Mouse (Mus musculus): ENCODE results near the gene Slc25a22.
"Not testable (repeated sequence)": the region's sequence is repeated elsewhere in the genome, so short reads cannot be mapped to it uniquely, and the experiment has no call there.

Slc25a22 gene

DNA sequence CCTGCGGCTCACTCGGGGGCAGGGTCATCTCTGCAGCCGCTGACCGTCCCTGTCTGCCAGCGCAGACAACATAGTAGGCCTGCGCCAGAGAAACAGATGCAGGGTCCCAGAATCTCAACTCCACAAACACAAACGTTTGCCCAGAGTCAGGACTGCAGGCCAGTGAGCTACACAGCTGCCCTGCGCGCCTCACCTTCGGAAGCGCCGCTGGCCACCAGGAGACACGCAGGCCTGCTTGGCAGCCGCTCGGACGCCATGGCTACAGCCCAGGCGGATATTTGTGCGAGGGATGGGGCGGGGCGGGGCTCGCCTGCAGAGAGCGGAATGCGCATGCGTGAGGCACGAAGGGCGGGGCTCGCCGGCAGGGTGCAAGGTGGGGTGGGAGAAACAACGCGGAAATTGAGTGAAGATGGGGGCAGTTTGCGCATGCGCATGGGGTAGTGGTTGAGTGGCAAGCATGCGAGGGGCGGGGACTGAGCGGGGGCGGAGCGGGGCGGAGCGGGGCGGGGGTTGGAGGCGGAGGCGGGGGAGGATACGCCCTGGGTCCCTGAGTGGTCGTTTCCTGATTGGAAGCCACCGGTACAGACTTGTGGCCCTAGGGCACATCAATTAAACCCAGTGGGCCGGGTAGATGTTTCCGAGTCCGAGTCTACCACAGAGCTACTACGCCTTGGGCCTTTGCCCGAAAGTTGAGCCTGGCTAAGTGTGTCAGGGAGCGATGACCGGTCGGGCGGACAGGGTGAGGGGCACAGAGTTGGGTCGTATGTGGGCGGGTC lies 23.7 kb downstream of the Slc25a22 start, which contains the start of gene Gatd1:
Gene Gatd1 (minus strand): TSS at position 328 of the 776 bp plus-strand sequence.
- DNase-seq (ENCODE audit: low read depth, low spot score), result peak; percentile 99

DNA sequence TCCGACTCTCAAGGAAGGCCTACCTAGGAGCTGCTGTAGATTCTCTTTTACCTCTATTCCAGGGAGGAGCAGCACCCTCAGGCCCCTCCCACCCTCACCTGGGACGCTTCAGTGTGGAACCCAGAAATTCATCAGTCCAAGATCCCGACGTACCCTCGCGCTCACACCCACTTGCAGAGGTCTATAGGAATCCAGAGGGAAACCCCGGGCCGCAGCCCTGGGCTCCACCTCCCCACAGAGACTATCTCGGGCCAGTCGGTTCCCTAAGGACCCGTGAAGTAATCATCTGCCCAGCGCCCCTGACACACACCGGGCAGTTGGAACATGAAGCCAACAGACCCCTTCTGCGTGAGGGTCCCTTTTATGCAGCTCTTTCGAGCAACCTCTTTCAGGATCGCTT lies 24.4 kb downstream of the Slc25a22 start:
- DNase-seq (ENCODE audit: low read depth, low spot score), result no peak

DNA sequence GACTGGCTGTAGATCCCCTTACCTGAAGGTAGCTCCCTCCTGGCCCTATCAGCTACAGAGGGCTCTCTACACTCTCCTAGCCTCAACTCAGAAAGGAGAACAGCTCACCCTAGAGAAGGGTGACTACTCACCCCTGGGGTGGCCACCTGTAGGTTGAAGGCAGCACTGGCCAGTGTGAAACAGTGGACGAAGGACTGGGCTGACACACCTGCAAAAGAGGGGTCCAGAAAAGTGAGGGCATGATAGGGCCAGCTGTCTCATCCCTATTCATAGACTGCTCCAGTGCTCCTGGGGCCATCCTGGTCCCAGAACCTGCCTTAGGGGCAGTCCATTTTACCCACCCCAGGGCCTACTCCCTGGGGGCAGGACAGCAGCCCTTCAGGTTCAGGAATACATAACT lies 26.0 kb downstream of the Slc25a22 start:
- no peak for DNase-seq (ENCODE audit: low read depth, low spot score)

DNA sequence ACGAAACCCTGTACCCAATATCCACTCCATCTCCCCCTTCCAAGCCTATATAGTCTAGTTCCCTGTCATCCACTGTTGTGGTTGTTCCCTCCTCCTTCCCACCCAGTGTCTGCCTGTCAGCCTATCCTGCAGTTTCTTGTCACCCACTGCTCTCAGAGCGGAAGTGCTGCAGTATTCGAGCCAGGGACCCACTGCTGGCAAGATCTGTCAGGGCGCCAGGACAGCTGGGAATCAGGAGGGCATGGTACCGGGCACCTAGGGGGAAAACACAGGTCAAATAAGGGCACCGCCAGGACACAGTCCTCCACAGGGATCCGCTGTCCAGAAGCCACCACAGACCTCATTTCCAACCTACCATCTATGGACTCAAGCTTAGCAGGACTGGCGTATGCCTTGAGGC lies 27.1 kb downstream of the Slc25a22 start:
- DNase-seq (ENCODE audit: low read depth, low spot score), result no peak

DNA sequence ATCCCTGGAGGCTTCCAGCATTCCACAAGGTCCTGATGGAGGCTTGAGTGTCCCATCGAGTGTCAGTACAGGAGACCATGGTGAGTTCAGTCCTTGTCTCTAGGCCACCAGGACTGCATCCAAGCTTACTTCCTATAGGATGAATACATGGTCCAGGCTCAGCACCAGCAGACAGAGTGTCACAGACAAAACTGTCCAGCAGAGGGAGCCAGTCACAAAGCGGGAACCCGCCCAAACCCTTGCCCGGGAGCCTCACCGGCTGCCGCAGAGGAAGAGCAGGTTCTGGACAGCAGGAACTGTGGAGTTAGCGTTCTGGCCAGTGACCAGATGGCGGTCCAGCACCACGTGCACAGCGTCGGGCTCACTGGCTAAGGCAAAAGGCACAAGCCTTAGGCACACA lies 28.9 kb downstream of the Slc25a22 start:
- DNase-seq (ENCODE audit: low read depth, low spot score), result peak; percentile 72

DNA sequence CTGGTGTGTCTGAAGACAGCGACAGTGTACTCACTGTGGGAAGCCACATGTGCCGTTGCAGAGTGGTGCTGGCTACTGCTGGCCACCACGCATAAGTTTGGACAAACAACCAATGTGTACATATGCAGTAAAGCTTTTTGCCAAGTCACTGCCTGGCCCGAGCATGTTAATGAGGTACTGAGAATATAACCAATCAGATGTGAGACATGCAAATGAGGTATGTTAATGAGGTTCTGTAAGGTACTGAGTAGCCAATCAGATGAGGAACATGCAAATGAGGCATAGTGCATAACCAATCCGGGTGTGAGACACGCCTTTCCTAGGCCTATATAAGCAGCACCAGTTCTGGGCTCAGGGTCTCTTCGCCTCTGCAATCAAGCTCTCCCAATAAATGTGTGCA lies 30.0 kb downstream of the Slc25a22 start:
- DNase-seq (ENCODE audit: low read depth, low spot score), result not testable (repeated sequence)

DNA sequence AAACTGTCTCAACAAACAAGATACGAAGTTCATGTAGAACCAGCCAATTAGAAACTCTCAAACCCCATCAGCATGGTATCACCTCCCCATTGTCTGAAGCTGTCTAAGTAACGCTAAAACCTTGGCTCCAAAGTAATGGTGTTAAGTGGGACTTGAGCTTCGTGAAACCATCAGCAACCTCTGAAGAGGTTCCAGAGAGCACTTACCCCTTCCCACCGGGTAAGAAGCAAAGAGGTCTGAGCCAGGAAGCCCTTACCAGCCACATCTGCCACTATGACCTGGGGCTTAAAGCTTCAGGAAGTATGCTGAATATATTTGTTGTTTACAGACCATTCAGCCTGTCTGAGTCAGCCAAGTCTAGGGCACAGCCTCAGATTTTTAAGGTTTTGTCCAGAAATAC lies 32.2 kb downstream of the Slc25a22 start:
- no peak for DNase-seq (ENCODE audit: low read depth, low spot score)

DNA sequence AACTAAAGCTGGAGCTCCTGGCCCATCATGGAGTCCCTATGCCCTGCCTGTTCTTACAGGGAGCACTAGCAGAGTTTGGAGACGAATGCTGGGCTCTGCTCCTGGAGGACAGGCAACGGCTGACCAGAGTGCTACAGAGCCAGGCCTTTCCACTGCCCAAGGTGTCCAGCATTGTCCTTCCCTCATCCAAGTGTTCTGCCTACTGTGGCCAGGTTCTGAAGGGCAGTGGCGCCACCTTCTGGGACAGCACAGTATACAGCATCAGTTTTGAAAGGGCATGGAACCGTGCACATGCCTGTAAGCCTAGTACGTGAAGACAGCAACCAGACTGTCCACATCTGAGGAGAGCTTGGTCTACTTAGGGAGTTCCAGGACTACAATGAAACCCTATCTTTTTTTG lies 34.4 kb downstream of the Slc25a22 start:
- DNase-seq (ENCODE audit: low read depth, low spot score), result no peak

DNA sequence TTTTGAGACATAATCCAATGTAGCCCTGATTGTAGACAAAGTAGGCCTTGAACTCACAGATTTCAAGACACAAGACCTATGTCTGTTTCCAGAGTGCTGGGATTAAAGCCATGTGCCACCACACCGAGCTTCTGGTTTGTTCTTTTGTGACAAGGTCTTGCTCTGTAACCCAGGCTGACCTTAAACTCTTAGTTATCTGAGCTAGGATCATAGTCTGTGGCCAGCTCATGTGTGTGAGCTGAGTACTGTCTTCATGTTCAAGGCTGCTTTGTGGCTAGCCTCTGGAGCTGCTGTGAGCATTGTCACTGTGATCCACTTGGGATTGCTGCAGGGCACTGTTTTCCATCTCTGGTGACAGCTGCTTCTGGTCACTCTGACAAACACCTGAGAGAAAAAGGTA lies 42.3 kb downstream of the Slc25a22 start:
- no peak for DNase-seq (ENCODE audit: low read depth, low spot score)

DNA sequence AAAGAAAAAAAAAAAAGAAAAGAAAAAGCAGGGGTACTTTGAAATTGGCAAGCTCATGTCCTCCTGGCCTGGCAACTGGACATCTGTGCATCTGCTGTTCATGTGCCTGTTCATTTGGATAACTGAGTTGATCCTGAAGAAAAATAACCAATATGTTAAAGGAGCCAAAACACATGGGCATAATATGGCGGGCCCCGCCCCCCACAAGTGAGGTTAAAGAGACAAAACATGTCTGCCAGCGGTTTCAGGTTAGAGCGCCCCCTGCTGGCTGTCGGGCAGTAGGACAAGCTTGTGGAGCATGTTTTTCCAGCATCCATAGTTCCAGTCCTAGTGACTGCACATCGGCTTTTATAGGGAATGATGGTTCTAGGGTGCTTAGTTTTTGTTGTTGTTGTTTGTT lies 42.9 kb downstream of the Slc25a22 start:
- peak; percentile 81 for DNase-seq (ENCODE audit: low read depth, low spot score)

DNA sequence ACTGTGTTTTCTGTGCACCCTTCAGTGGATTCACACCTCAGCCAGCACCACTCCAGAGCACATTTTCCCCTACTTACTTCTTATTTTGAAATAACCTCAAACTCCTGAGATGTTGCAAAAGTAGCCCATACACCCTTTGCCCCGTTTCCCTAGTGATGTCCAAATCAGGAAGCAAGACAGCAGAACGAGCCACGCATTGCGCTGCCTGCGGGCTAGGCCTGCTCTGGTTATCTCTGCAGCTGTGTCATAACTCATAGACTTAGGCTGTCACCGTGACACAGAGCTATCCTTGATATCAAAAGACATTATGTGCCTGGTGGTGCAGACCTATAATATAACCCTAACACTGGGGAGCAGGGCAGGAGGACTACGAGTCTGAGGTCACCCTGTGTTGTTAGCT lies 43.5 kb downstream of the Slc25a22 start:
- peak; percentile 67 for DNase-seq (ENCODE audit: low read depth, low spot score)

DNA sequence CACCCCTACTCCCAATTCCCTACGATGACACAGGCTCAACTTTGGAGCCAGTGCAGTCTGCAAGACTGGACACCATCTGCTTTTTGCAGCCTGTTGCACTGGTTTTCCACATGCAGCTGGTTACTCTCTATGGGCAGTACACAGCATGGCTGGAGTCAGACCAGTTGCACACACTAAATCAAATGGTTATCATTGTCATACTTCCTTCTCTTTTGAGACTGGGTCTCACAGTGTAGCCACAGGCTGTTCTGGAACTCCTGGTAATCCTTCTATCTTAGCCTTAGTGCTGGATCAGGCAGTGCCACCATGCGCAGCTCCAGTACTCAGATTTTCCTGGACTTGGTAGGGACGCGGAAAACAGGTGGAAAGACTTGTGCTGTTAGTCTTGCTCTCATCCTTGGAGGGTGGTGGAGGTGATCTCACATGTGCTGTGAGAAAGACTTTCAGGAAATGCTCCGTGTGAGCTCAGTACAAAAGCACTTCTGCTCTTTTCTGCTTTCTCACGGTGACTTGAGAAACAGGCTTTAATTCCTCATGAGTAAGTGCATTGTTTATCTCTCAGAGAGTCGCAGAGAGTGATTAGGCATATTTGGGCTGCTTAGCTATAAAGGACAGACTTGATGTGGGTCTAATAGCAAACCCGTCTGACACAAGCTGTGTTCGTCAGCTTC lies 45.0 kb downstream of the Slc25a22 start:
- DNase-seq (ENCODE audit: low read depth, low spot score), result peak; percentile 88

DNA sequence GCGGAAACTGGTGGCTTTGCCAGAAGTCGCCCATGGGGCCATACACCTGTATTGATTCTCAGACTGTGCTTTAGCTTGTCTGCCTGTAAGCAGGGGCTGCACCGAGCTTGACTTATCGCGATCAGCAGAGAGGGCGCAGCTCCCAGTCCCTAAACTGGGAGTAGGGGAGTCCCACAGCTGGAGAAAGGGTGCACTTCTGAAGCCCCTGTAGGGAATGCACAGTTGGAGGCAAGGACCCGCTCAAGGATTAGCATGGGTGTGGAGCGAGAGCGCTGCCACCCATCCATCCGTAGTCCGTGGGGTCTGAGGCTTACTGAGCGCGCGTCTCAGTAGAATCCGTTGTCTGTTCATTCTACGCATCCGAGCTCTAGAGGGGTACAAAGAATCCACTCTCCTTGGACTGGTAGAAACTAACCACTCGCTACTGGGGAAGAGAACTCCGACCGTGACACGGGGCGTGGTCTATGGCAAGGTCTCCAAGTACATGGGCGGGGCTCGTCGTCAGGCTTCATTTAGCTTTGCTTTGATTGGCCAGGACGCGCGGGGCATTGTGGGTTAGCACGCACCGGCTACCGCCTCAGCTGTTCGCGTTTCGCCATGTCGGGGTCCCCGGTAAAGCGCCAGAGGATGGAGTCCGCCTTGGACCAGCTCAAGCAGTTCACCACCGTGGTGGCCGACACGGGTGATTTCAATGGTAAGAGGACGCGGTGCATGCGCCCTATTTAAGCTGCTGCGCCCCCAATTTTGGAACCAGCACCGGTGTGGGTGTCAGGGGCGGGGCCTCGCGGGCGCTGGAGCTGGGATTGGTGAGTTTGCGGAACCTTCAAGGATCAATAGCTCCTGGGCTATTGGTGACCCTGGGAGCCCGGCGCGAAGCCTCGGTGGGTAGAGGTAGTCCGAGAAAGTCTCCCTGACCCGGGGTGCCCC lies 45.8 kb downstream of the Slc25a22 start, which contains the start of gene Taldo1:
Gene Taldo1 (plus strand): TSS at position 575 of the 927 bp plus-strand sequence.
- DNase-seq (ENCODE audit: low read depth, low spot score), result peak; percentile 98

DNA sequence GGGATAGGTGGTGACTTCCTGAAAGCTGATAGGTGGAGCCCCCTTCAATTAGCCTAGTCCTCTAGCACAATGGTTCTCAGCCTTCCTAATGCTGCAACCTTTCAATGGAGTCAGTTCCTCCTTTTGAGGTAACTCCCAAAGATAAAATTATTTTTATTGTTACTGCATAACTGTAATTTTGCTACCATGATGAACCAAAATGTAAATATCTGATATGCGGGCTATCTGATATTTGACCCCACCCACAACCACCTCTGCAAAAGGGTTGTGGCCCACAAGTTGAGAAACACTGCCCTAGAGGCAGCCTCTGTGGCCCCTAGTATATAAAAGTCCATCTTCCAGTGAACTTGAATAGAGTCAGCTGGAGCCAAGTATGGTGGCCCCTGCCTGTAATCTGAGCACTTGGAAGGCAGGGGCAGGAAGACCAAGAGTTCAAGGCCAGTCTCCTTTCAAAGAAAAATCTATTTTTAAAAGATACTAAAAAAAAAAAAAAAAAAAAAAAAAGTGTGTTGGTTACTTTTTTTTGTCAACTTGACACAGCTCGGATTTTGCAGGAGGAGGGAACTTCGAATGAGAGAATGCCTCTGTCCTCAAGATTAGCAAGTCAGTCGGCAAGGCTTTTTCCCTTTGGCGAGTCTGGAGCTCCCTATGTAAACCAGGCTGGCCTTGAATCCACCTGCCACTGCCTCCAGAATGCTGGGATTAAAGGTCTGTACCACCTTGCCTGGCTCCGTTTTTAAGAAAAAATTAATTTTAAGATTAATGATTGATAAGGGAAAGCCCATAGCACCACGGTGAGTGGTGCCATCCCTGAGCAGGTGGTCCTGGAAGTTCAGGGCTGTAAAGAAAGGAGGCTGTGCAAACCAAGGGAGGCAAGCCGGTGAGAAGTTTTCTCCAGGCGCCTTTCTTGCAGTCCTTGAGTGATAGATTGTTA lies 47.1 kb downstream of the Slc25a22 start:
- no peak for DNase-seq (ENCODE audit: low read depth, low spot score)

DNA sequence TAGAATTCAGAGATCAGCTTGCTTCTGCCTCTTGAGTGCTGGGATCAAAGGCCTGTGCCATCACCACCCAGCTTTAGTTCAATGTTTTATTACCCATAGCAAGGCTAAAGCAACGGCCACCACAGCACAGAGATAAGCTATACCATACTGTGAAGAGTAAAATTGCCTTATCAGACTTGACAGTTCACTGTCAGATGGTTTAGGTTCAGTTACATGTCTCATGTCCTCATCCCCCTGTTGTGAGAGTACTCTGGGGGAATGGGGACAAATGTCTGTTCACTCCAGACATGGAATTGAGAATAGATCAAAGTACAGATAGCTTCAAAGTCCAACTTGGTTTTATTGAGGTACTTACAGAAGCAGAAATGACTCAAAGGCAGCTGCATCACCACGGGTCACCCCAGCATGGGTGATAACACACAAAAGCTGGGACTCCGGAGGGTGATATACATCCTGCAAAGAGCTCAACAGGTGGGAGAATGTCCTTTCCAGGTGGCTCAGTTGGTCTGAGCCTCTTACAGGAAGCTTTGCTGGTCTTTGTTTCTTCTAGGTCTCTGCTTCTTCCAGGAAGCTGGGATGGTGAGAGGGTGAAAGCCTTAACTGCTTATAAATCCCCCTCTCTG lies 49.1 kb downstream of the Slc25a22 start:
- no peak for DNase-seq (ENCODE audit: low read depth, low spot score)

DNA sequence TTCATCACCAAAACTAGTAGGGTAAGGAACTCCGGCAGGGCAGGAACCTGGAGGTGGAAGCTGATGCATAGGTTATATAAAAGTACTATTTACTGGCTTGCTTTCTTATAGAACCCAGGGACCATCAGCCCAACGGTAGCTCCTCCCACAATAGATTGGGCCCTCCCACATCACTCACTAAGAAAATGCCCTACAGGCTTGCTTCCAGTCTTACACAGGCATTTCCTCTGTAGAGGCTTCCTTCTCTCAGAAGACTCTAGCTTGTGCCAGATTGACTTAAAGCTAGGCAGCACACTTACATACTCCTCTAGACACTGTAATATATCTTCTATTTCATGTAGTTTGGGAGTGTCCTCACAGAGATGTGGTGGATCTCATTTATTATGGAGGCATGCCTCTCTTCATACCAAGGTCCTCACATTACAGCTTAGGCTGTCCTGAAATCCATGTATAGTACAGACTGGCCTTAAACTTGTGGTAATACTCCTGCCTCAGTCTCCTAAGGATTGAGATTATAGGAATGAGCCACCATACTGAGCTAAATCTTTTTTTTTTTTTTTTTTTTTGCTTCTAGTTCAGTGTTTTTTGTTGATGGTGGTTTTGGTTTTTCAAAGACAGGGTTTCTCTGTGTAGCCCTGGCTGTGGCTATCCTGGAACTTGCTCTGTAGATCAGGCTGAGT lies 49.7 kb downstream of the Slc25a22 start:
- DNase-seq (ENCODE audit: low read depth, low spot score), result peak; percentile 35

DNA sequence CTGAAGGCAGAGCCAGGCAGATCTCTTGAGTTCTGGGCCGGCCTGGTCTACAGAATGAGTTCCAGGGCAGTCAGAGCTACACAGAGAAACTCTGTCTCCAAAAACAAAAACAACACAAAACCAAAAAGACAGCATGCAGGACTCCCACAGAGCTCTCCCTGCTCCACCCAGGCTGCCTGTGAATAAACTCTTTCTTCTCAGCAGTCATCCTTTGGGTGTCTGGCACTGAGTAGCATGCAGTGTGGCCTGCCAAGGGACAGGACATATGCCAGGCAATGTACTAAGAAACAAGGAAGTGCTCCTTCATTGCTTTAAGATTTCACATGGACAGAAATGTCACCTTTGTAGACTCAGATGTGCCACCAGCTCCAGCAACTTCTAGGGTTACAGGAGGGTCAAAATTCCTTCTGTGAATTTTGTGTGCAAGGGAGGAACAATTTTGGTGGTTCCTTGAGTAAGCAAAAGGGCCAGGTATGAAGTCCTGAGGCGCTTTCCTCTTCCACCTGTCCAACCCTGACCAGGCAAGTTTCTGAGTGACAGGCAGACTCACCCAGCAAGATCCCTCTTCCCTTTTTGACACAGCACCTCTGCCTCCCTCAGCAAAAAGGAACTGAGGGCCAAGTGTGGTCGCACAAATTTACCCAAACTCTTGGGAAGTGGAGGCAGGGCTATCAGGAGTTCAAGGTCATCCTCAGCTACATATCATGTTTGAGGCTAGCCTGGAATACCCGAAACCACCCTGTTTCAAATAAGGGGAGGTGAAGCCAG lies 56.4 kb downstream of the Slc25a22 start:
- DNase-seq (ENCODE audit: low read depth, low spot score), result no peak

All from c-Kit-negative CD71-positive TER-119-positive erythroid progenitor cells, embryonic 14.5 days (primary cell).